Mouse (Mus musculus): ENCODE results near the gene Hoxb13. TPM values are rescaled to one million over a fixed set of nuclear protein-coding genes. Genes with fewer than 3 reads are reported as not detected.
A peak's percentile ranks its signal among the peaks of the same experiment; 100 is the strongest.

Gene Hoxb13
- polyA plus RNA-seq, 1 experiment: 0.10 TPM

DNA sequence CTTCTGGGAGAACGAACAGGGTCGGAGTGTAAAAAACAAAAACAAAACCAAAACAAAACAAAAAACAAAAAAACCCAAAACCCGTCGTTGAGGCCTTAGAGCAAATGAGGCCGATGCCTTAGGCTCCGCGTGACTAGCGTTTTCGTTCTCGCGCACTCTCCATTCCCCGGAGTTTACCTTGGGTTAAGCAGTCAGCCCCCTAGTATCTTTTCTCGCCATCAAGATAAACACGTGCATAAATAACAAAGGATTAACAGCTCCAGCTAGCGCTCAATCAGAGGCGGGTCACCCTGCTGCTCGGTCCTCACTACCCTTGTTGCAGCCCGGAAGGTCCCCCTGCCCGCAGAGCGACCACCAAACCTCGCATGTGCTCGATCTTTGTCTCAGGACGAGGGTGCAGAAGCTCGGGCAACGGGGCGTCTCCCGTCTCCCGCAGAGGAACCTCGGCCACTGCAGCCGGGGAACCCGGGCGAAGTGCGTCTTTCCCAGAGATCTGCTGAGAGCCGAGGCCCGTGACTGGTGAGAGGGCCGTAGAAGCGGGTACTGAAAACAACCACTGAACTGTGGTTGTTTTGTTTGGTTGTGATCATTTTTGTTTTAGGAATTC, 9.2 kb downstream of the Hoxb13 start:
- no peak overlapping the region for H3ac ChIP-seq (ENCODE audit: control insufficient read depth, insufficient read length)
- no peaks in the 10 kb centered on the region for H3K79me2 ChIP-seq (ENCODE audit: control insufficient read depth, insufficient read depth)
- no peak overlapping the region for H3K4me2 ChIP-seq (ENCODE audit: low read depth)
- H3K27me3 ChIP-seq (ENCODE audit: control insufficient read depth, insufficient read depth, insufficient read length): peaks cover 61% of the 10 kb centered on the region
- no peak overlapping the region for H3K4me3 ChIP-seq
- no peaks in the 10 kb centered on the region for H3K36me3 ChIP-seq (ENCODE audit: control insufficient read depth, insufficient read depth)
- TF ChIP-seq CEBPB (IDR thresholded peaks at IDR 0.05; ENCODE audit: insufficient read depth, poor library complexity, severe bottlenecking) (no peak), MYOD1 (IDR thresholded peaks at IDR 0.05; ENCODE audit: control insufficient read depth in 1 of 3, insufficient read length in 2 of 3, low read depth in 2 of 3) (no peak), REST (IDR thresholded peaks at IDR 0.05; ENCODE audit: insufficient read depth, insufficient read length) (no peak), TCF3 (IDR thresholded peaks at IDR 0.05; ENCODE audit: insufficient read length, low read depth) (no peak), MYOG (IDR thresholded peaks at IDR 0.05; ENCODE audit: control insufficient read depth in 1 of 3, insufficient read depth in 1 of 3, insufficient read length in 2 of 3, low read depth in 2 of 3) (no peak), SRF (IDR thresholded peaks at IDR 0.05; ENCODE audit: control insufficient read depth, insufficient read length, low read depth) (no peak), MAX (IDR thresholded peaks at IDR 0.05; ENCODE audit: low read depth) (no peak), POLR2AphosphoS2 (IDR thresholded peaks at IDR 0.05; ENCODE audit: insufficient read length, low read depth) (no peak), POLR2A (IDR thresholded peaks at IDR 0.05; ENCODE audit: insufficient read length, low read depth) (no peak), USF1 (IDR thresholded peaks at IDR 0.05; ENCODE audit: low read depth) (no peak), TCF12 (IDR thresholded peaks at IDR 0.05; ENCODE audit: insufficient read depth, poor library complexity, severe bottlenecking) (no peak), E2F4 (IDR thresholded peaks at IDR 0.05; ENCODE audit: insufficient read depth) (no peak)

DNA sequence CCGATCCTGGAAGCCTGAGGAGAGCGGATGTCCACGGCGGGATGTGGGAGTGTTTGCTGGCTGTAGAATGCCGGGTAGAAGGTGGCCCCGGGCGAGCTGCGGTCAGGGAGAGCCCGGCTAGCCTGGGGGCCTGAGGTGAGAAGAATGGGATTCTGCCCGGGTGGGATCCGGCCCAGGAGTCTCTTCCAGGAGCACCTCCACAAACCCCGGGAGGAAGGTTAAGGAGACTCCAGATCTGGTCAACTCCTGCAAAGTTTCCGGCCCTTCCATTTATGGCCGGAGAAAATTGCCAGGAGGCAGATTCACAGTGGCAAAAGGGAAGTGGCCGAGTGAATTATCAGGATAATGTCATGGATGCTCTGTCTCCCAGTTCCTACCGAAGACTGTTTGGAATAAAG, 9.7 kb downstream of the Hoxb13 start:
- H3K27me3 ChIP-seq (ENCODE audit: control insufficient read depth, insufficient read depth, insufficient read length): peaks cover 64% of the 10 kb centered on the region

DNA sequence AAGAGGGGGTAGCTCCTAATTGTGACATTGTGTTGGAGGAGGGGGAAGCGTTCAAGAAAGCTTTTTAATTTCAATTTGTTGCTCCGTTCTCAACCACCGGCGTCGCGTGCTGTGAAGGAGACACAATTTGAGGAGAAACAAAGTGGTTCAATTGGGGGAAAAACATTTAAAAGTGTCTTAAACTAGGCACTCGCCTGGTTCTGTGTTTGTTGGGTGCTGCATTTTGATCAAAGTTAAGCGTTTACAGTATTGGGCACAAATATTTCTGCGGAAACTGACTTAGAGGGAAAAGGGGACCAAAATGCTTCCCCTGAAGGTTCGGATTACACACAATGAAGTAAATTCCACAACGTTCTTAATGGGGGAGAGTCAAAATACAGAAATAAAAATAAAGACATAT, 10.2 kb downstream of the Hoxb13 start:
- no peak overlapping the region for H3K4me2 ChIP-seq (ENCODE audit: low read depth)
- TF ChIP-seq SRF (IDR thresholded peaks at IDR 0.05; ENCODE audit: control insufficient read depth, insufficient read length, low read depth) (no peak), USF1 (IDR thresholded peaks at IDR 0.05; ENCODE audit: low read depth) (no peak), POLR2AphosphoS2 (IDR thresholded peaks at IDR 0.05; ENCODE audit: insufficient read length, low read depth) (no peak), E2F4 (IDR thresholded peaks at IDR 0.05; ENCODE audit: insufficient read depth) (no peak), TCF3 (IDR thresholded peaks at IDR 0.05; ENCODE audit: insufficient read length, low read depth) (no peak), MYOG (IDR thresholded peaks at IDR 0.05; ENCODE audit: control insufficient read depth in 1 of 3, insufficient read depth in 1 of 3, insufficient read length in 2 of 3, low read depth in 2 of 3) (no peak), MAX (IDR thresholded peaks at IDR 0.05; ENCODE audit: low read depth) (no peak), MYOD1 (IDR thresholded peaks at IDR 0.05; ENCODE audit: control insufficient read depth in 1 of 3, insufficient read length in 2 of 3, low read depth in 2 of 3) (no peak), TCF12 (IDR thresholded peaks at IDR 0.05; ENCODE audit: insufficient read depth, poor library complexity, severe bottlenecking) (no peak), POLR2A (IDR thresholded peaks at IDR 0.05; ENCODE audit: insufficient read length, low read depth) (no peak), REST (IDR thresholded peaks at IDR 0.05; ENCODE audit: insufficient read depth, insufficient read length) (no peak), CEBPB (IDR thresholded peaks at IDR 0.05; ENCODE audit: insufficient read depth, poor library complexity, severe bottlenecking) (no peak)
- H3ac ChIP-seq (ENCODE audit: control insufficient read depth, insufficient read length): no peak overlapping the region
- H3K36me3 ChIP-seq (ENCODE audit: control insufficient read depth, insufficient read depth): no peaks in the 10 kb centered on the region
- no peaks in the 10 kb centered on the region for H3K79me2 ChIP-seq (ENCODE audit: control insufficient read depth, insufficient read depth)
- H3K4me3 ChIP-seq: no peak overlapping the region
- peaks cover 69% of the 10 kb centered on the region for H3K27me3 ChIP-seq (ENCODE audit: control insufficient read depth, insufficient read depth, insufficient read length)

More for the DNA sequence above, 9.7 kb downstream of the Hoxb13 start:
- H3ac ChIP-seq (ENCODE audit: control insufficient read depth, insufficient read length): no peak overlapping the region
- H3K36me3 ChIP-seq (ENCODE audit: control insufficient read depth, insufficient read depth): no peaks in the 10 kb centered on the region
- no peak overlapping the region for H3K4me2 ChIP-seq (ENCODE audit: low read depth)
- no peaks in the 10 kb centered on the region for H3K79me2 ChIP-seq (ENCODE audit: control insufficient read depth, insufficient read depth)
- H3K4me3 ChIP-seq: no peak overlapping the region
- TF ChIP-seq REST (IDR thresholded peaks at IDR 0.05; ENCODE audit: insufficient read depth, insufficient read length) (no peak), MYOG (IDR thresholded peaks at IDR 0.05; ENCODE audit: control insufficient read depth in 1 of 3, insufficient read depth in 1 of 3, insufficient read length in 2 of 3, low read depth in 2 of 3) (no peak), MYOD1 (IDR thresholded peaks at IDR 0.05; ENCODE audit: control insufficient read depth in 1 of 3, insufficient read length in 2 of 3, low read depth in 2 of 3) (no peak), POLR2A (IDR thresholded peaks at IDR 0.05; ENCODE audit: insufficient read length, low read depth) (no peak), CEBPB (IDR thresholded peaks at IDR 0.05; ENCODE audit: insufficient read depth, poor library complexity, severe bottlenecking) (no peak), MAX (IDR thresholded peaks at IDR 0.05; ENCODE audit: low read depth) (no peak), E2F4 (IDR thresholded peaks at IDR 0.05; ENCODE audit: insufficient read depth) (no peak), SRF (IDR thresholded peaks at IDR 0.05; ENCODE audit: control insufficient read depth, insufficient read length, low read depth) (no peak), TCF12 (IDR thresholded peaks at IDR 0.05; ENCODE audit: insufficient read depth, poor library complexity, severe bottlenecking) (no peak), USF1 (IDR thresholded peaks at IDR 0.05; ENCODE audit: low read depth) (no peak), POLR2AphosphoS2 (IDR thresholded peaks at IDR 0.05; ENCODE audit: insufficient read length, low read depth) (no peak), TCF3 (IDR thresholded peaks at IDR 0.05; ENCODE audit: insufficient read length, low read depth) (no peak)

DNA sequence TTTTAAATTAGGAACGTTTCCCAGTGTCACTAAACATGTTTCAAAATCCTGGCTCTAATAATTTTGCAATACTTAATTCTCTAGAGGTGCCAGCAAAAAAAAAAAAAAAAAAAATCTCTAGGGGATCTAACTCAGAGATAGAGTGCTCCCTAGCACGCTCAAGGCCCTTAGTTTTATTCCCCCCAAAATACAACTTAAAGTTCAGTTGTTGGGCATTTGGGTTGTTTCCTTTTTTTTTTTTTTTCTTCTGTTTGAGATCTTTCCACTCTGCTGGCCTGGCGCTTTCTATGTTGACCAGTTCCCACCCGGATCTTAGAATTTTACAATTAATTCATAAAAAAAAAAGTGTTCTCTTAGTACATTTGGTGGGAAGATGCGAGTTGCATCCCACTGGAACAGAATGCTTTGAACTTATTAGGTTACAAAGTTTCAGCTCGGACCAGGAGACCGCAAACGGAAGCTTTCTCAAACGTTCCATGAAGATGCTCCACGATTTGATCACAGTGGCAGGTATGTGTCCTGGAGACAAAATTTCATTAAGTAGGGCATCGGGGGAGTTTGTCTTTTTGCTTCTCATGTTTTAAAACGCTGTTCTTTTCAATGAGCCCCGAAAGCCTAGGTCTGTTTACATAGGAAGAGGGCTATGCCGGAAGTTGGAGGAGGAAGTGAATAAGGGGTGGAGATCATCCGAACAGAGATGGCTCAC, 11.5 kb downstream of the Hoxb13 start:
- peaks cover 71% of the 10 kb centered on the region for H3K27me3 ChIP-seq (ENCODE audit: control insufficient read depth, insufficient read depth, insufficient read length)
- no peak for TF ChIP-seq MYOD1 (IDR thresholded peaks at IDR 0.05; ENCODE audit: control insufficient read depth in 1 of 3, insufficient read length in 2 of 3, low read depth in 2 of 3)
- no peak for TF ChIP-seq TCF3 (IDR thresholded peaks at IDR 0.05; ENCODE audit: insufficient read length, low read depth)
- TF ChIP-seq USF1 (IDR thresholded peaks at IDR 0.05; ENCODE audit: low read depth): no peak
- TF ChIP-seq CEBPB (IDR thresholded peaks at IDR 0.05; ENCODE audit: insufficient read depth, poor library complexity, severe bottlenecking): no peak
- TF ChIP-seq POLR2A (IDR thresholded peaks at IDR 0.05; ENCODE audit: insufficient read length, low read depth): no peak
- no peak for TF ChIP-seq SRF (IDR thresholded peaks at IDR 0.05; ENCODE audit: control insufficient read depth, insufficient read length, low read depth)
- TF ChIP-seq MAX (IDR thresholded peaks at IDR 0.05; ENCODE audit: low read depth): no peak
- TF ChIP-seq TCF12 (IDR thresholded peaks at IDR 0.05; ENCODE audit: insufficient read depth, poor library complexity, severe bottlenecking): no peak
- no peak for TF ChIP-seq MYOG (IDR thresholded peaks at IDR 0.05; ENCODE audit: control insufficient read depth in 1 of 3, insufficient read depth in 1 of 3, insufficient read length in 2 of 3, low read depth in 2 of 3)

More for the DNA sequence above, 11.5 kb downstream of the Hoxb13 start:
- H3ac ChIP-seq (ENCODE audit: control insufficient read depth, insufficient read length): no peak overlapping the region
- no peak overlapping the region for H3K4me3 ChIP-seq
- H3K36me3 ChIP-seq (ENCODE audit: control insufficient read depth, insufficient read depth): no peaks in the 10 kb centered on the region
- no peaks in the 10 kb centered on the region for H3K79me2 ChIP-seq (ENCODE audit: control insufficient read depth, insufficient read depth)
- H3K4me2 ChIP-seq (ENCODE audit: low read depth): peak overlapping the region; percentile 6

Measured in myocyte (in vitro differentiated cells).